Mouse (Mus musculus) retina, postnatal 1 day (tissue): ENCODE measurements around the gene Hoxb8.
A peak's percentile ranks its signal among the peaks of the same experiment; 100 is the strongest.

Experiments used
- DNase-seq: peaks from one replicate; pipeline ENCODE4 v3.0.0-alpha.2; 2012

The Hoxb8 gene

DNA sequence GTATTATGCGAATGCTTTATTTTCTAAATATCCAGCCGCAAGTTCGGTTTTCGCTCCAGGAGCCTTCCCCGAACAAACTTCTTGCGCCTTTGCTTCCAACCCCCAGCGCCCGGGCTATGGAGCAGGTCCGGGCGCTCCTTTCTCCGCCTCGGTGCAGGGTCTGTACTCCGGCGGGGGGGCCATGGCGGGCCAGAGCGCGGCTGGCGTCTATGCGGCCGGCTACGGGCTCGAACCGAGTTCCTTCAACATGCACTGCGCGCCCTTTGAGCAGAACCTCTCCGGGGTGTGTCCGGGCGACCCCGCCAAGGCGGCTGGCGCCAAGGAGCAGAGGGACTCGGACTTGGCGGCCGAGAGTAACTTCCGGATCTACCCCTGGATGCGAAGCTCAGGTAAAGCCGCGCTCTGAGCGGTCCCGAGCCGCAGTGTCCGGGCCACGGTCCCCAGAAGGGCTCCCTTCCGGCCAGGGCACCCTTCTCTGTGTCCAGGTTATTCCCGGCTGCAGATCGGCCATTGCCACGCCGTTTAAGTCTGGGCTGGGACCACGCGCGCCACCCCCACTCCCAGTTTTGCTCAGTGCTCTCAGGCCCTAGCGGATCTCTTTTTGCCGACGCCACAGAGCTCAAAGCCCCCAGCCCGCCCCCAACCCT, 5.2 kb downstream of the Hoxb8 start:
- no peak for DNase-seq

GRCm38 (mm10) chr11:96287411-96287810, 5.7 kb downstream of the Hoxb8 start:
- DNase-seq = no peak

GRCm38 (mm10) chr11:96288455-96289221, 6.9 kb downstream of the Hoxb8 start:
- DNase-seq = no peak

DNA sequence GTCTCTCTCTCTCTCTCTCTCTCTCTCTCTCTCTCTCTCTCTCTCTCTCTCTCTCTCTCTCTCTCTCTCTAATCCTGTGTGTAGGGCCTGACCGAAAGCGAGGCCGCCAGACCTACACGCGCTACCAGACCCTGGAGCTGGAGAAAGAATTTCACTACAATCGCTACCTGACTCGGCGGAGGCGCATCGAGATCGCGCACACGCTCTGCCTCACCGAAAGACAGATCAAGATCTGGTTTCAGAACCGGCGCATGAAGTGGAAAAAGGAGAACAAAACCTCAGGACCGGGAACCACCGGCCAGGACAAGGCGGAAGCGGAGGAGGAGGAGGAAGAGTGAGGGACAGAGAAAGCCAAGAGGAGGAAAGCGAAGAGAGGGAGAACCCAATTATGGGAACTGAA, 7.6 kb downstream of the Hoxb8 start:
- no peak for DNase-seq

GRCm38 (mm10) chr11:96289837-96290236, 8.1 kb downstream of the Hoxb8 start:
- no peak for DNase-seq

DNA sequence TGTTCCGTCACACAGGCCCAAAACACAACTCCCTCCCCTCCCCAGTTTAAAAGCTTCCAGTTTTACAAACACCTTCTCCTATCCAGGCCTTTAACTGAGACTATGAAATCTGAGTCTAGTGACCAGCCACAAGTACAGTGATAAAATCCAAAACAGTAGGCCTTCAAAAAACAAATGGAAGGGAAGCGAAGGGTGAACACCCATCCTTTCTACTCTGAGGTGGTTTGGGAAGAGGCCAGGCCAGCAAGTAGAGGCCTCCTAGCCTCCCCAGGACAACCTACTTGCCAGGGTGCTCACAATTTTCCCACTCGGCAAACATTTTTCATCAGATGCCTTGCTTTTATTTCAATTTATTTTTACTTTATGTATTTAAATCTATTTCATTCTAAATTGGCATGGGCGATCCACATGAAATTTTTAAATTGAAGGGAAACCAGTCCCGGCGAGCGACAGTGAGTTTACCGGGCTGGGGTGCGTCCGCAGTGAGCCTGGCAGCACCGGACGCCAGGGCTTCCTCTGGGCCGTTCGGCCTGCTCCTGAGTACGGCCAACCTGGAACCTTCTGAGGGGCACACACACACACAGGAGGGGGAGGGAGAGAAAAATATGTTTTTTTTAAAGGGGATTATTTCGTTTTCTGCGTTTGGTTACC, 9.1 kb downstream of the Hoxb8 start:
- no peak for DNase-seq

DNA sequence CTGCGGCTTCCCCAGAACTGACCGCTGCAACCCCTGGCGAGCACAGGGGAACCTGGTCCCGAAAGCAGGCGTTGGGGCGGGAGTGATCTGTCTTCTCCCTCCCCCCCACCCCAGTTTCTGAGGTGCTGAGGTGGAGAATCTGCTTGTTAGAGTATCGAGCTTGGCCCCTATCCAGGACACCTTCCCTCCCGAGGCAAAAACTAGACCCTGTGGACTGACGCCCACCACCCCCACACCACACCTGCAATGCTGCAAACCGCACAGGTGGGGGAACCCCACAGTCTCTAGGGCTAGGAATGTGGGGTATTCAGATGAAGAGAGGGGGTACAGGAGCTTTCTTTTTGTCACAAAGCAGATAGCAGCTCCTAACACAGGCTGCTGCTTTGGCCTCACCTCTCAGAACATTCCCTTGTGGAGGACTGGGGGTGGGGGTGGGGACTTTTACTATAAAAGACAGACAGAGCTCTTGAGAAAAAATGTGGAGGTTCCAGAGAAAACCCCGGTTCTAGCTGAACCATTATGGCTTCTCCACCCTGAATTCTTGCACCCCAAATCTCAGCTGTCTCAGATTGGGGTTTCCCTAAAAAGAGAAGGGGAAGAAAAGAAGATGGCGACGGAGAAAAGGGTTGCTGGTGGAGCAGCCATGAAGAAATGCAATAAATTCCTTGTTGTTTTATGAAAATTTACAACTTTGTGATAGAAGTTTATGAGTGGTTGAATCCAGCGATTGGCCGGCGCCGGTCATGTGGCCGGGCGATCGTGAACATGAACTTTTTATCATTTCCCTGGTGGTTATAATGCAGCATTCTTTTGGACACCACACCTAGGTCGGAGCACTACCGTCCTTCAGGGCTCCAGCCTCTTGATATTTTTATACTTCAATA, 10.2 kb downstream of the Hoxb8 start, which contains the start of gene Hoxb6:
Gene Hoxb6, plus strand, starts transcription at position 796 of the 884 bp plus-strand sequence.
- DNase-seq = no peak

DNA sequence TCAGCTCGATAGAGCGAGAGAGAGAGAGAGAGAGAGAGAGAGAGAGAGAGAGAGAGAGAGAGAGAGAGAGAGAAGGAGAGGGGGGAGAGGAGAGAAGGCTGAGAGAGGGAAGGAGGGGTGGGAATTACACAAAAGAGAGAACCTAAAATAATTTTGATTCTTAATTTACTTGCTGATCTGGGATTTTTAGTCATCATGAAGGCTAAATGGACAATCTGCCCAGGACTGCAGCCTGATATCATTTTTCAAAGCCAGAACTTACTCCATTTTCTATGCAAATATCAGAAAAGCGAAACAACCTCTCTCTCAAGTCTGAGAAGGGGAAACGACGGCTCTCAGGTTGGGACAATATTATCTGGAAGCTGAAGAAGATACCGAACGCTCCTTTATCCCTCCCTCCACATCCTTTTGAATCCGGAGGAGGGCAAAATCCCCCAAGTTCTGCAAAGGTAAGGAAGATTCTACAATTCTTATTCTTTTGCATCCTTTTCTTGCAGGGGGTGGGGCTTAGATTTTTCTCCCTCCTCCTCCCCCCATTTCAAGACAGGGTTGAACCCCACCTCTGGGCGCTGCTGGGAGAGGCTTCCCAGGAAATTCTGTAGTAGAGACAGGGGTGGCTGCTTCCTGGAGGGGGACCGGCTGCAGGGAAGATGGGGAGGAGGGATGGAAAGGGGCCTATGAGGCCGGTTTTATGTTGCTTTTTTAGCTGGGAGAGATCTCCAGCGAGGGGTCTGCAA, 11.0 kb downstream of the Hoxb8 start:
- no peak for DNase-seq

DNA sequence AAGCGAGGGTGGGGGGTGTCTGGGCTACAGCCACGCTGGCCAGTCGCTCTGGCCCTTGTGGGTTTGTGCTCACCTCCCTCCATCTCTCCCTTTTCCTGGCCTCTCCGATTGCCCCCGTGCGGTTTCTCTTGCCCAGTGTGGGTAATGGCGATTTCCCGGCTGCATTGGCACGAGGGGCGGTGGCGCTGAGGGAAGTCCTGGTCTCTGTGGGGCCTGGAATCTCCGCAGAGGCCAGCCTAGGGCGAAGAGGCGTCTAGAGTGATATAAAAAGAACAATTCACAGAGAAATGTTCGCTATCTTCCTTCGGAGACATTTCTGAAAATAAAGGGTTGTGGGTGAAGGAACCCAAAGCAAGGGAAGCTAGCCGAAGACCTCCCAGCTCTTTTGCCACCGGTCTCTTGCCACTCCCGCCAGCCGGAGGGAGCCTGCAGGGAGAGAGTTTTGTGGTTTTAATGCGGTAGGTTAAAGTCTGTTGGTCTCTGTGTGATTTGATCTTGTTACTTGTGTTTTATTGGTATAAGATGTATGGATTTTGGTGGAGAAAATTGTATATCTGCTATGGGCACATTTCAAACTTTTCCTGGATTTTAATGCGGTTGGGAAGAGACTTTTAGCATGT, 11.7 kb downstream of the Hoxb8 start:
- DNase-seq = no peak

GRCm38 (mm10) chr11:96294245-96295091, 12.8 kb downstream of the Hoxb8 start:
- peak; percentile 89 for DNase-seq

DNA sequence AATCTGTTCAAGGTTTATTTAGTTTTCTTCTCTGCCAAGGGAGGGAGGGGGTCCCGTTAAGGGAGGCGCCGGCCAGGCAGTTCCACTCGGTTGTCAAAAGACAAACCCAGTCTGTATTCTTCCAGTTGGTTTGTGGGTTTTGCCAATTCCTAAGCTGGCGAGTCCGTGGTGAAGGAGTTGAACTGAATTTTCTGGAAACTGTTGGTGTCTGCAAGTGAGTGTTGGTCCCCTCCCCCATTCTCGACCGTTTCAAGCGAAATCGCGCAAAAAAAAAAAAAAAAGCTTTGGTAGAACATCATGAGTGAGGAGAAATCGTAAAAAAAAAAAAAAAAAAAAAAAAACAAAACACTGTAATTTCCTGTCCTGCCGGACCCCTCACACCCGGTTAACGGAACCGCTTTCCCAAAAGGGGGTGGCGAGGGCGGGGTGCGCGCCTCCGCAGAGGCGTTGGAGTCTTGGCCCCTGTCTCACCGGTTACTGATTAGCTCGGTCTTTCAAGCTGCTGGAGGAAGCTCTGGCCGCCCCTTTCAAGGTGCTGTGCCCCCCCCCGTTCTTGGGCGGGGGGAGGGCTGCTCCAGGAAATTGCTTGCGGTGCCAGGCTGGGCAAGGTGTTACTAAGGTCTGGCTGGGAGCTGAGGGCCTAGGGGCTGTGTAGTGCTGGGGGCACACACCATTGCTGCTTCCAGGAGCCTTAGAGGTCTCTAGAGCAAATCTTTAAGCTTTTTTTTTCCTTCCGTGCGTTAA, 13.6 kb downstream of the Hoxb8 start:
- no peak for DNase-seq

DNA sequence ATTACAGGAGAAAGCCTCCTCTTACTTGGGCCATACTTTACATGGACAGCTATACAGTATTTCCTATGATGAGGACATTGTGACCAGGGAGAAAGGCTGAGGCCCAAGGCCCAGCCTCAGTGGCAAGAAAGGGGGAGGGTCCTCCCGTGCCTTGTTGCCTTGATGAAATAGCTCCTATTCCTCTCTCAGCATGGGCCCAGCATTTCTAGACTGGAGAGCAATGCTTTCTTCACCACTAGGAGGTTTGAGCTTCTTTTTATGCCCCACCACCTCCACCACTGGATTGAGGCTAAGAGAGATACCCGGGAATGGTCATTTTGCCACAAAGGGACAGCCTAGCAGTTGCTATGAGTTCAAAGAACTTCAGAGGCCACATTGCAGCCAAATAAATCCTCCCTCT, 15.3 kb downstream of the Hoxb8 start:
- no peak for DNase-seq

DNA sequence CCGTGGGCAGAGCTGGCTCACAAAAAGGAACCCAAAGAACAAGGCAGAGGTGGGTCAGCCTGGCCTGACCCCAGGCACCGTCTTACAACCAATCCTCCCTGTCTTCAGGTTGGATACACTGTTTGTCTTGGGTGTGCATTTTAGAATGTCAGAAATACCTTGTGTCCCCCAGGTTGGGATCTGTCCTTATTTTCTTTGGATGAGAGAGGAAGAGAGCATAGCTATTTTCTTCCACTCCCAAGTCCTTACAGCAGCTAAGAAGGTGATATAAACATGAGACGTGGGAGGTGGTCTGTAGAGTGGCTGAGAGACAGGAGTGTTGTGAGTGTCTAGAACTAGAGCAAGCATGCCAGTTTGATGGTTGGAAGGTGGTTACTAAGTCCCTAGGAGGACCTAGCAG, 15.7 kb downstream of the Hoxb8 start:
- no peak for DNase-seq

DNA sequence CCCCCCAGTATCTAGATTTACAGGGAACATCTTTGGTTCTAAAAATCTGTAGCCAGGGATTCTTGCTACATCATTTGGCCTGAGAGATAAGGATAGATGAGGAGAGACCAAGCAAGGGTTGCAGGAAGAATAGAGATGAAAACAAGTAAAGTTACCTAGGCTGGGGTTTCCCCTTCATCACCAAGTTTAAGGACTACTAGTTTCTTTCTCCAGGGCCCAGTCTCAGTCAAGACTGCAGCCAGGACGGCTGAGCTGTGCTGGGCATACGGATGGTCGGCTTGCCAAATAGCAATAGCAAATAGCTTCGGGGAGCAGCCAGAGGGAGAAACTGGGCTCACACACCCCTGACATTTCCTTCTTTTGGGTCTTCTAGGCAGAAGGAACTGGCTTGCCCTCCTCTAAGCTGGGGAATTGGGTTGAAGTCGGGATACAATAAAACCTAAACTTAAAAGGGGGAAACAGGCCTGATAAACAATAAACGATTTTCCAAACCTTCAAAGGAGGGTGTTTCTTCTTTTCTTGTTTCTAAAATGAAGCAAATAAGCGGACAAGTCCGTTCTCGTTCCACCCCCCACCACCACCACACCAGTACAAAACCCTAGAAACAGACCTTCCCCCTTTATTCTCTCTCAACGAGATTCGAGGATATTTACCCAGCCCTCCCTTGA, 16.4 kb downstream of the Hoxb8 start:
- no peak for DNase-seq

- DNase-seq = no peak
These were observed 17.4 kb downstream of the Hoxb8 start for GRCm38 (mm10) chr11:96298895-96299667.

GRCm38 (mm10) chr11:96299781-96300180, 18.1 kb downstream of the Hoxb8 start:
- no peak for DNase-seq

GRCm38 (mm10) chr11:96300354-96301063, 18.8 kb downstream of the Hoxb8 start:
- no peak for DNase-seq

DNA sequence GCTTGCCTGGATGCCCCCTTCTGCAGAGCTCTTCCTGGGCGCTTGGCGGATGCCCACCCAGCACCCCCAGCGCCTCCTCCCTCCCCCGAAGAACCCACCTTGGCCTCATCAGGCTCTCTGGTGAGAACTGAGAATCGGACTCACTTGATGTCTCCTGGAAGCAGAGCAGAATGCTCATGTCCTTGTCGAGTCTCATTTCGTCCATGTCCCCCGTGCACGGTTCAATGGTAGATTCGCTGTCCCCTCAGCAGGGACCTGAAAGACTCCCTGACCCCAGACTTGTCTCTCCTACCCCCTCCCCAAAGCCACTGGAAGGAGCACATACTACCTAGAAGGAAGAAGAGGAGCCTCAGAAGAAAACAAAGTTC, 19.3 kb downstream of the Hoxb8 start:
- DNase-seq = no peak
